Mouse (Mus musculus): ENCODE measurements around the gene Csnk1g1. TPM values are rescaled to one million over a fixed set of nuclear protein-coding genes. Genes with fewer than 3 reads are reported as not detected.

The Csnk1g1 gene
- polyA plus RNA-seq, 2 experiments from 2014 or later: 37.5 to 47.8 TPM

DNA sequence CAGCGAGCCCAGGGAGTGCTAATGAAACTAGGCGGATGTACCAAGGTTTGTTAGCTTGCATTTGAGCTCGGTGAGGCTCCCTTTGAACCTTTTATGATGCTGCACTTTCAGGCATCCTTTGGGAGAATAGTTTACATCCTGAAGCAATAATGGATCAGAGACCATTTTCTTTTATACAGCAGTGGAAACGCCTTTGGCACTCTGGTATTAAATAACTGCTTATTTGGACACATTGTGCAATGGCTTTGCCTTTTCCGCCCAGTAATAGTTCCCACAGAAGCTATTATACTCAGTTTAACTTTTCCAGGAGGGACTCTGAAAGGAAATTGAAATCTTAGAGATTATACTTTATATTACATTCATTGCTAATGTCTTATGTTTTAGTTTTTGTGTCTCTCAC is 90.2 kb downstream of the Csnk1g1 start:
- ATAC-seq: no peak

- ATAC-seq: peak; percentile 84
These were observed 95.7 kb downstream of the Csnk1g1 start for GRCm38 (mm10) chr9:66004380-66004779.

DNA sequence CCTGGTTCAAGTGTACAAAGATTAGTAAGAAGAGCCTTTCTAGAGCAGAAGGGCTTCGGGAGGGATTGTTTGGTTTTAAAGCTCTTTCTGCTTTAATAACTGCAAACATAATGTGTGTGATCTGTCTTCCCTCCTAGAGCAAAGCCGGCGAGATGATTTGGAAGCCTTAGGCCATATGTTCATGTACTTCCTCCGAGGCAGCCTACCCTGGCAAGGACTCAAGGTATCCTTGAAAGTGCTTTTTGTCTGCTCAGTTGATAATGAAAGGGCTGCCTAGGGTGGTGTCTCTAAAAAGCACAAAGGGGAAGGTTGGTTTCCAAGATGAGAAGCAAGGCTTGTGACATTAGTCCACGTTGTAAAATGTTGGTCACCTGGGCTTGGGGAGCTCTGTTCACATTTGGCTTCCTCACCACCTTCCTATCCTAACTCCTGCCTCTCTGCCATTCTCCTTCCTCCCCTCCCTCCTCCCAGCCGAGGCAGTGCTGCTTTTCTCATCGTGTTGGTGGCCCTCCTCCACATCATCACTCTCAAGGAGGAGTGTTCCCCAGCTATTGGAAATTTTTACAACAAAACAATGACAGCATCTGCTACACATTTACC is 99.0 kb downstream of the Csnk1g1 start:
- no peak for ATAC-seq

DNA sequence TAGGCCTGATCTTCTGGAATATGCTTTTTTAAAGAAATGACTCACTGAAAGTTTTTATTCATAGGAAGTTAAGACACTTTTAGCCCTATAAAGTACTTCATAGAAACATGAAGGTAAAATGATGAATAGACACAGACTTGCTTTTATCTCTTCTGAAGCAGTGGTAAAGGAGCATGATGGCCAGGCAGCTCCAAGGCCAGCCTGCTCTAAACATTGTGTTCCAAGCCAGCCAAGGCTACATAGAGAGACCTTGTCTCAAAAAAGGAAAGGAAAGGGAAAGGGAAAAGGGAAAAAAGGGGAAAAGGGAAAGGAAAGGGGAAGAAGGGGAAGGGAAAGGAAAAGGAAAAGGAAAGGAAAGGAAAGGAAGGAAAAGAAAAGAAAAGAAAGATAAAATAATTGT is 111.9 kb downstream of the Csnk1g1 start:
- ATAC-seq: no peak

DNA sequence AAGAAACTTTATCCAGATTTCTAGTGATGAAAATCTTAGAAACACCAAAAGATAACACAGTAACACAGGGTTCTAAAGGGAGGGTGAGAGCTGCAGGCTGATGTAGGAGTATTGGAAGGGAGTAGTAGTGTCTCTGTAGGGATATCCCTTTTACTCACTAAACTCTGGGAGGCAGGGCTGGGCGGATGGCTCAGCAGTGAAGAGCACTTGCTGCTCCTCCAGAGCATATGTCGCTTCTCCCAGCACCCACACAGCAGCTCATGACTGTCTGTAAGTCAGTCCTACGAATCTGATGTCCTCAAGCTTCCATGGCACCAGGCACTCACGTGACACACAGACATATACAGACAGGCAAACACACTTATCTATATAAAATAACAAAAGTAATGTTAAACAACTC is 129.4 kb downstream of the Csnk1g1 start:
- ATAC-seq: no peak

DNA sequence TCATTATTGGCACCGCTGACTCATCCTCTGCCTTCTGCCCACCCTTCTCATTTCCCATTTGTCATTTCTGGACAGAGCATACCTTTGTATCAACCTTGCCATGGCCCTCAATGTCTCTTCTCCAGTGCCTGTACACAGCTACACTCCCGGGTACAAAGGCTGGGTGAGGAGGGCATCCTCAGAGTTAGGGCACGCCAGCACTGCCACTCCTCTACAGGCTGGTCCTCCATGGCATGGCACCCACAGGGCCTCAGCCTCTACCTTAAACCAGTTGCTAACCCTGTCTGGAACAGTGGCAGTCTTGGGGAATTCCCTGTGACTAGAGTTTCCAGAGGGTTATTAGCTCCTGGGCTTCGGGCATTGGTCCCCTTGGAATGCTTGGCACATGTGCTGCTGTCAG is 129.9 kb downstream of the Csnk1g1 start:
- no peak for ATAC-seq

DNA sequence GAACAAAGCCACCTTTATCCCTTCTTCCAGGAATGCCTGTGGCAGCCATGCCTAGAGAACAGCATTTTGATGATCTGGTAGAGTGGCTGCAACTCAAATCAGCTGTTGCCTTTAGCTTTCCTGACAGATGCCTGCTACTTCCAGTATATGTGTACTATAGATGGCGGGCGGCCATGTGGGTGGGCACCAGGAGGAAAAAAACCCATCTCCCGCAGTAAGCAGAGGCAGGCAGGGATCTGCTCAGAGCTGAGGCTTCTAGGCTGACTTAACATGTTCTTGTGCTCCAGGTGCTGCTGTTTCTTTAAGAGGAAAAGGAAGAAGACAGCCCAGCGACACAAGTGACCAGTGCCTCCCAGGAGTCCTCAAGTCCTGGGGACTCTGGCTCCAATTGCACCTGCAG is 130.6 kb downstream of the Csnk1g1 start:
- ATAC-seq: no peak

DNA sequence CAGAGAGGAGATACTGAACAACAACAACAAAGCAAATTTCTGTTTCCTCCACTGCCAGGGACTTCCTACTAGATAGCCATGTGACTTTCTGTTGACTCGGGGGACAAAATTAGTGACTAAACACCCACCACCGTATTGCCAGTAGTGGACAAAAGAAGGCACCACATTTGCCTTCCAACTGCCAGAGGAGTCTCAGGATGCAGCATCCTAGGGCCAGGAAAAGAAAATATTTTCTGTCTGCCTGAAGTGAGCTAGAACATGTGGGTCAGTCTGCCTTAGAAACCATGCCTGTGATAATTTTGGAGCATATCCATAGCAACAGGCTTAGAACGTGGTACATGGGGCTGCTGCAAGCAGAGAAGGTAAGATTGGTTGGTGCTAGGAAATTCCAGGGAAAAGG is 132.1 kb downstream of the Csnk1g1 start:
- no peak for ATAC-seq

GRCm38 (mm10) chr9:66042331-66042730 is 133.6 kb downstream of the Csnk1g1 start:
- ATAC-seq: no peak

DNA sequence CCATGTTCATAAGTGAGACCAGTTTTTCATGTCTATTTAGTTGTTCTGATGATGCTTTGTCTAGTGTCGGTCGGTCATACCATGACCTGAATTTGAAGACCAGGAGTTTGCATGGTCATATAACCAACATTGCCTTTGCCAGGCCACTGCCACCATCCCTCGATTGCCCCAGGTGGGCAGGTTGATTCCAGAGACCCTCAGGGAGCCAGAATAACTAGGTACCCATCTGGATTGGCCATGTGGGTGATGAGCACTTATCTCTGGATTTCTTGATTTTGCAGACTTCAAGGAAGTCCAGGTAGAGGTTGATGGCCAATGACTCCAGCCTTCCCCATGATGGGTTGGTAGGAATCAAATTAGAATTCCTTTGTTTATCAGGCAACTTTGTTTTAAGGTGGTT is 134.5 kb downstream of the Csnk1g1 start:
- no peak for ATAC-seq

GRCm38 (mm10) chr9:66049931-66050601 is 141.3 kb downstream of the Csnk1g1 start:
- no peak for ATAC-seq

GRCm38 (mm10) chr9:66051493-66051892 is 142.8 kb downstream of the Csnk1g1 start:
- ATAC-seq: no peak

DNA sequence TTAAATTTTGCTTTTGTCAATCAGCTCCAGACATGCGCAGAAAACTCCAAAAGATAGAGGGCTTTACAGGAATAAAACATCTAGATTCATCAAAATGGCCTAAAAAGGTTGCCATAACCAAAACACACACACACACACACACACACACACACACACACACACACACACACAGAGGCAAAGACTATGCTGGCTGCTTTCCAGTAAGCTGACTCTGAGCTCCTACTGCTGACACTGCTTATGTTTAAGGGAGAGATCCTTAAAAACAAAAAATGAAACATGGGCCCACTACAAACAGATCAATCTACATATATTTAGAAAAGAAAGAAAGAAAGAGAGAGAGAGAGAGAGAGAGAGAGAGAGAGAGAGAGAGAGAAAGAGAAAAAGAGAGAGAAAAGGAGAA is 144.0 kb downstream of the Csnk1g1 start:
- no peak for ATAC-seq

GRCm38 (mm10) chr9:66053620-66054019 is 144.9 kb downstream of the Csnk1g1 start:
- no peak for ATAC-seq

DNA sequence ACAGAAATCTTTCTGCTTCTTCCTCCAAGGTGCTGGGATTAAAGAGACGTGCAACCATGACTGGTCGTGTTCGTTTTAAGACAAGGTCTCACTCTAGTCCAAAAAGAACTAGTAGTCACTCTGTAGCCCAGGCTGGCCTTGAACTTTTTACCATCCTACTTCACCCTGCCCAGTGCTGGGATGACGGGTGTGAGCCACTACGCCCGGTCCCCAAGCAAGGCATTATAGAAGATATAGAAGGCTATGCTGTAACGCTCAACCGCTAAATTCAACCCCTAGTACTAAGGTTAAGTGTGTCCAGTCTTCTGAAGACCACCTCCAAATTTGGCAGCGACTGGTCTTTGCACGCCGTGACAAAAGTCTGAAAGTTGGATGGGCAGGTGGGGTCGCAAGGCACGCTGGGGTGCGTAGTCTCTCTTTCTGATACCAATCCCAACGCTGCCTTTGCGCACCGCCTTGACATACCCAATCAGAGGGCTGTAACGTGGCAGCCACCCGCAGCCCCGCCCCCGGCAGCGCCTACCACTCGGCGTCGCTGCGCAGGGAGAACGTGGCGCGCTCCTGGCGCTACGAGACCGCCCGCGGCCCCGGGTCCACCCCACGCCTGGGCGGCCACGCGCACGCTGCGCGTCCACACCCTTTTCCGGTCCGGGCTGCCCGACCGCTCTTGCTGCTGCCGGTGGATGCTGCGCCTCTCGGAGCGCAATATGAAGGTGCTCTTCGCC is 151.0 kb downstream of the Csnk1g1 start, which contains the start of gene Ppib:
Gene Ppib (plus strand): TSS at position 640 of the 725 bp plus-strand sequence.
- peak; percentile 98 for ATAC-seq

GRCm38 (mm10) chr9:66060308-66060647 is 151.6 kb downstream of the Csnk1g1 start:
- peak; percentile 9 for ATAC-seq

DNA sequence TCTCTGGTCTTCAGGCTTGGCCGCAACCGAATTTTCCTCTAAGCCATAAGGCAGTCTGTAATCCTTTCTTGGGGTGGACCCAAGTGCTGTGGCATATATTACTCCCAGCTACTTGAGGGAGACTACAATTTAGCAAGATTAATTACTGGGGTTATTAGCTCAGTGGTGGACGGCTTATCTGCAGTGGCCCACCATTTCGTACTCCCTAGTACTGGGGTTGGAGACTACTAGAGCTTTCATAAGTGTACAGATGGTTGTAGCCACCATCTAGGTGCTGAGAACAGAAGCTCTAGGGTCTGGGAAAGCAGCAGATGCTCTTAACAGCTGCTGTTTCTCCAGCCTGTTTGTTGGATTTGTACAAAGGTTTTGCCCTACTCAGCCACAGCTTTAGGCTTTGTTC is 152.3 kb downstream of the Csnk1g1 start:
- ATAC-seq: no peak

GRCm38 (mm10) chr9:66061656-66062055 is 152.9 kb downstream of the Csnk1g1 start:
- no peak for ATAC-seq

DNA sequence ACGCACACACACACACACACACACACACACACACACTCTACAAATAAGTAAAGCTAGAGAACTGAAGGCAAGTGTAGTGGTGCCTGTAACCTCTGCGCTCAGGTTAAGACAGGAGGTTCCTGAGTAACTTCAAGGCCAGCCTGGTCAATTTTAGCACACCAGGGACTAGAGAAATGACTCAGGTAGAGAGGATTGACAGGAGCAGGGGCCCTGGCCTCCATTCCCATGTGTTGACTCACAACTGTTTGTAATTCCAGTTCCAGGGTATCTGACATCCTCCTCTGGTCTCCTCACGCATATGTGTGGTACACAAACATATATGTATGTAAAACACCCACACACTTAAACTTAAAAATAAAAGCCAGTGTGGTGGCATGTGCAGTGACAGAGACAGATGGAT is 154.7 kb downstream of the Csnk1g1 start:
- no peak for ATAC-seq

DNA sequence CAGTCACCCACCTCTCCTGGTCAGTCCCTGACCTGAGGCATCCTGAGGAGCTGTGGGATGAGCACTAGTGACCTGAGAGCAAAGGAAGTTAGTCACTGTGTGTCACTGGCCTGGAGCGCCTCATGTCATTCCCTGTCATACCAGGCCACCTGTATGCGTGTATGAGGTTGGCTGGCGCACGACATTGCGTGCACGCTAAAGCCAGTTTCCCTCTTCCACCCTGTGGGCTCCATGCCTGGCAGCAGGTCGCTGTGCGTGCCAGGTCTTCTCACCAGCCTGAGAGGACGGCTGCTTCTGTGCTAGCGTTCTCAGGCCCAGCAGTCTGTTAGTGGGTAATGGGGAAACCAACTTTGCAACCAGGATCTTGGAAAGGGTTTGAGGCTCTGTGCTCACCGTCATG is 155.6 kb downstream of the Csnk1g1 start:
- ATAC-seq: no peak

DNA sequence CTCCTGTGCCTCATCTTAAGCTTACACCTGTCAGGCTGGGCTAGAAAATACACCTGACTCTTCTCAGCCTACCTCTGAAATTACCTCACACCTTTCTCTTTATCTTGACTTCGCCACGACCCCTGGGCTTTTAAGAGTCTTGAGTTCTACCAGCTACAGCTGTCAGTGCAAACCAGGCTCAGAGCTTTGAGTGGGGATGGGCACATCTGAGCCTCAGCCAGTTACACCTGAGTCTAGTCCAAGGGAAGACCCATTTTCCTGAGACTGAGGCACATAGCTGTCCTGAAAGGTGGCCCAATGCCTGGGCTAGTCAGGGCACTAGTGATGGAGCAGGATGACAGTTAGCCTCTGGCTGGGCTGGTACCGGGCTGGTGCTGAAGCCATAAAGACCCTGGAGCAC is 158.1 kb downstream of the Csnk1g1 start:
- ATAC-seq: no peak

DNA sequence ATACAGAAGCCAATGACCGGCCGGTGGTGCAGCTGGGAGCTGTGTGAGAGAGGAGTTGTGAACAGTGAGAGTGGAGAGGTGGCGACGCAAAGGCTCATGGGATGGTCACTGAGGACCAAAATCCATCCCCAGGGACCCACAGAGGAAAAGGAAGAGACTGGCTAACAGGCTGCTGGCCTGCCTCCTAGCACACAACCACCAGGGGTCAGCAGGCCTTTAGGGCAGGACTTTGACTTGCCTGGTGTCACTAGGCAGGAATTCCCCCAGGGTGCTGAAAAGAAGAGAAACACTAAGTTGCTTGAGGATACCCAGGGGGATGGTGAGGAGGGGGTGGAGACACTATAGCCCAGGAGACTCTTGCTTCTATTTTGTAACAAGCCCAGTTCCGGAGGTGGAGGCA is 158.8 kb downstream of the Csnk1g1 start:
- ATAC-seq: no peak

DNA sequence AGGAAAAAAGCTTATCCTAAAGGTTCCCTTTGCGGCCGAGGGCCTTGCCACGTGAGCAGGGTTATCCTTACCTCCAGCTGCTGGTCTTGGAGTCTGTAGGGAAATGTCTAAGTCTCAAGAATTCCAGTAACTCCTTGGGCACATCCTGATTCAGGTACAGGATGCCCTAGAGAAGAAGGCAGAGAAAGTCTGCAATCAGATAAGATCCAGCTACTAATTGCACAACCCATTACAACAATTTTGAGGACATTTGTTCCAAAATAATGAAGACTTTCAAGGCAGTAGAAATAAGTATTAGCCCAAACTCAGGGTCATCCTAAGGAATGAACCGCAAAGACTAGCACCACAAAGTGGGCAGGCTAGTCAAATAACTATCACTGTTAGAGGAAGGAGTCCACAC is 159.3 kb downstream of the Csnk1g1 start:
- no peak for ATAC-seq

GRCm38 (mm10) chr9:66068971-66069391 is 160.3 kb downstream of the Csnk1g1 start:
- peak; percentile 63 for ATAC-seq

Measured in CD4-positive, CD25-positive, alpha-beta regulatory T cell, adult 4 months (primary cell).